Mouse (Mus musculus): ENCODE results near the gene Tubg2. TPM values are rescaled to one million over a fixed set of nuclear protein-coding genes. Genes with fewer than 3 reads are reported as not detected.
A peak's percentile ranks its signal among the peaks of the same experiment; 100 is the strongest.
"Not testable (repeated sequence)": the region's sequence is repeated elsewhere in the genome, so short reads cannot be mapped to it uniquely, and the experiment has no call there.

Tubg2 gene
- polyA plus RNA-seq, 1 experiment, result 1.4 TPM

GRCm38 (mm10) chr11:101119131-101119760 lies 36.5 kb upstream of the Tubg2 start:
- peak overlapping the region; percentile 57 for H3K27ac ChIP-seq (ENCODE audit: insufficient read depth, low read depth, low read length)
- peak overlapping the region; percentile 72 for H3K4me3 ChIP-seq (ENCODE audit: insufficient read depth, low read depth, low read length)
- DNase-seq, result no peak
- H3K36me3 ChIP-seq (ENCODE audit: control insufficient read depth, insufficient read depth, low read length), result no peaks in the 10 kb centered on the region
- TF ChIP-seq CTCF (conservative IDR thresholded peaks at IDR 0.05; ENCODE audit: insufficient read depth, insufficient read length, low read depth, low read length), result no peak
- TF ChIP-seq POLR2A (IDR thresholded peaks at IDR 0.05; ENCODE audit: low read depth, low read length), result no peak
- H3K27me3 ChIP-seq (replicated peaks; ENCODE audit: control insufficient read depth, insufficient read depth, low read length), result no peaks in the 10 kb centered on the region
- WGBS, result under 1% methylated on average over 39 of the region's 39 CpGs
- peaks cover 8% of the 10 kb centered on the region; the same call in 1 of the 2 replicates for H3K4me1 ChIP-seq (ENCODE audit: control insufficient read depth, insufficient read depth, low read length)

GRCm38 (mm10) chr11:101119761-101120544 lies 35.8 kb upstream of the Tubg2 start, which contains the start of the genes Retreg3 and Tubg1:
Gene Retreg3, minus strand, starts transcription at chr11:101119893.
Gene Tubg1, plus strand, starts transcription at chr11:101119938.
- H3K4me1 ChIP-seq (ENCODE audit: control insufficient read depth, insufficient read depth, low read length), result peaks cover 8% of the 10 kb centered on the region; the same call in 1 of the 2 replicates
- no peaks in the 10 kb centered on the region for H3K27me3 ChIP-seq (replicated peaks; ENCODE audit: control insufficient read depth, insufficient read depth, low read length)
- DNase-seq, result peak; percentile 99
- under 1% methylated on average over 61 of the region's 61 CpGs for WGBS
- TF ChIP-seq POLR2A (IDR thresholded peaks at IDR 0.05; ENCODE audit: low read depth, low read length) (peak; percentile 88), CTCF (conservative IDR thresholded peaks at IDR 0.05; ENCODE audit: insufficient read depth, insufficient read length, low read depth, low read length) (0 out of 2 replicates have a peak, but pooled peaks have one; percentile 11)
- H3K27ac ChIP-seq (ENCODE audit: insufficient read depth, low read depth, low read length), result peak within 1 kb of the TSS; percentile 65
- H3K4me3 ChIP-seq (ENCODE audit: insufficient read depth, low read depth, low read length), result peak within 1 kb of the TSS; percentile 75
- H3K36me3 ChIP-seq (ENCODE audit: control insufficient read depth, insufficient read depth, low read length), result no peaks in the 10 kb centered on the region

DNA sequence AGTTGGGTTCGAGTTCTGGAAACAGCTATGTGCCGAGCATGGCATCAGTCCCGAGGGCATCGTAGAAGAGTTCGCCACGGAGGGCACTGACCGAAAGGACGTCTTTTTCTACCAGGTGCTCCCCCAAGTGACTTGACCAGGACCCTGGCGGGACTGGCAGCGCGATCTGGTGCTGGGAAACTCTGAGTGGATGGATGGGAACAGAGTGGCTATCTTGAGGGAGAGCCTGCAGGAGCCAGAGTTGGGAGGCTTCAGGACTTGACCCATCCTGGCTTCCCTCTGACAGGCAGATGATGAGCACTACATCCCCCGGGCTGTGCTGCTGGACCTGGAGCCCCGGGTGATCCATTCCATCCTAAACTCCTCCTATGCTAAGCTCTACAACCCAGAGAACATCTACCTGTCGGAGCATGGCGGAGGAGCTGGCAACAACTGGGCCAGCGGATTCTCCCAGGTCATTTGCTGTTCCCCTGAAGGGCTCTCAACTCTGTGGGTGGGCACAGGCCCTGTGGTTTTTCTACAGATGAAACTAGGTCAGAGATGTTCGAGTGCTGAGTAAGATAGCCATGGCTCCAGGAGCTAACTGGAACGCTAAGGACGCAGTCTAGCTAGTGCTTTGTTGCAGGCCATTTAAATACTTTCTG lies 35.0 kb upstream of the Tubg2 start:
- peak overlapping the region; percentile 75 for H3K4me3 ChIP-seq (ENCODE audit: insufficient read depth, low read depth, low read length)
- no peak for DNase-seq
- no peaks in the 10 kb centered on the region for H3K36me3 ChIP-seq (ENCODE audit: control insufficient read depth, insufficient read depth, low read length)
- WGBS, result 21% methylated on average over 19 of the region's 19 CpGs
- H3K27ac ChIP-seq (ENCODE audit: insufficient read depth, low read depth, low read length), result peak overlapping the region; percentile 65
- peaks cover 8% of the 10 kb centered on the region; the same call in 1 of the 2 replicates for H3K4me1 ChIP-seq (ENCODE audit: control insufficient read depth, insufficient read depth, low read length)
- TF ChIP-seq CTCF (conservative IDR thresholded peaks at IDR 0.05; ENCODE audit: insufficient read depth, insufficient read length, low read depth, low read length), result no peak
- H3K27me3 ChIP-seq (replicated peaks; ENCODE audit: control insufficient read depth, insufficient read depth, low read length), result no peaks in the 10 kb centered on the region

DNA sequence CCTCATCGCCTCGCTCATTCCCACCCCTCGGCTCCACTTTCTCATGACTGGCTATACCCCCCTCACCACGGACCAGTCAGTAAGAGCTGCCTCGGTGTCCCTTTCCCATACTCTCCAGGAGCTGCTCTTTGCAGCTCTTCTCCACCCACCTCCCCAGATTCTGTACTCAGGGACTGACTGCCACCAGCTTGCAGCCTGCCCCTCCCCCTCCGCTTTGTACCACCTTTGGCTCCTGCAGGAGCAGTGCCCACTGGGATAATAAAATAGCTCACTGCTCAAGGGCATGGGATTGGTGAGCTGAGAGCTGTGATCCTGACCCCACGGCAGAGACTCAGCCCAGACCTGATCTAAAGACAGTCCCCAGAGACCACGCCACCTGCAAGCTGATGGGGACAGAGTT lies 31.2 kb upstream of the Tubg2 start:
- WGBS, result 95% methylated on average over 8 of the region's 8 CpGs
- not testable (repeated sequence) for H3K4me3 ChIP-seq (ENCODE audit: insufficient read depth, low read depth, low read length); H3K27me3 ChIP-seq (replicated peaks; ENCODE audit: control insufficient read depth, insufficient read depth, low read length); H3K4me1 ChIP-seq (ENCODE audit: control insufficient read depth, insufficient read depth, low read length); H3K36me3 ChIP-seq (ENCODE audit: control insufficient read depth, insufficient read depth, low read length); H3K27ac ChIP-seq (ENCODE audit: insufficient read depth, low read depth, low read length); DNase-seq

DNA sequence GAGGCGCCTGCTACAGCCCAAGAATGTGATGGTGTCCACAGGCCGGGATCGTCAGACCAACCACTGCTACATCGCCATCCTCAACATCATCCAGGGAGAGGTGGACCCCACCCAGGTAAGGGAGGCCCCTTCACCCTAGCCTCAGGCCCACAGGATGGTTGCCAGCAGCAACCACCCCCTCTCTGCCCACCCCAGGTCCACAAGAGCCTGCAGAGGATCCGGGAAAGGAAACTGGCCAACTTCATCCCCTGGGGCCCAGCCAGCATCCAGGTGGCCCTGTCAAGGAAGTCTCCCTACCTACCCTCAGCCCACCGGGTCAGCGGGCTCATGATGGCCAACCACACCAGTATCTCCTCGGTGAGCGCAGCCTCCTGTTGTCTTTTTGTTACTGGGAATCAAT lies 30.7 kb upstream of the Tubg2 start:
- H3K4me3 ChIP-seq (ENCODE audit: insufficient read depth, low read depth, low read length); H3K27me3 ChIP-seq (replicated peaks; ENCODE audit: control insufficient read depth, insufficient read depth, low read length); H3K36me3 ChIP-seq (ENCODE audit: control insufficient read depth, insufficient read depth, low read length); H3K4me1 ChIP-seq (ENCODE audit: control insufficient read depth, insufficient read depth, low read length); H3K27ac ChIP-seq (ENCODE audit: insufficient read depth, low read depth, low read length); DNase-seq: not testable (repeated sequence)
- 93% methylated on average over 9 of the region's 9 CpGs for WGBS

DNA sequence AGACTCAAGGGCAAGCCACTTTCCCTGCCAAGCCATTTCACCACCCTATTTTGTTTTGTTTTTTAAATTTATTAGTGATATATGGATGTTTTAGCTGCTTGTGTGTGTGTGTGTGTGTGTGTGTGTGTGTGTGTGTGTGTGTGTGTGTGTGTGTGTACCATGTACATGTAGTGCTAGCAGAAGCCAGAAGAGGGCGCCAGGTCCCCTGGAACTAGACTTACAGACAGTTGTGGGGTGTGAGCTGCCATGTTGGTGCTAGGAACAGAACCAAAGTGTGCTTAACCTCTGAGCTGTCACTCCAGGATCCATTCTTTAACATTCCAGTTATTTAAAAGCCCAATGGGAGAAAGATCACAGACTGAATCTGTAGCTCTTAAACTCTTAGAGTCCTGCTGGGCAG lies 28.6 kb upstream of the Tubg2 start:
- Histone ChIP-seq H3K36me3 (ENCODE audit: control insufficient read depth, insufficient read depth, low read length) (no peaks in the 10 kb centered on the region), H3K27me3 (replicated peaks; ENCODE audit: control insufficient read depth, insufficient read depth, low read length) (no peaks in the 10 kb centered on the region), H3K27ac (ENCODE audit: insufficient read depth, low read depth, low read length) (no peak overlapping the region), H3K4me1 (ENCODE audit: control insufficient read depth, insufficient read depth, low read length) (no peaks in the 10 kb centered on the region), H3K4me3 (ENCODE audit: insufficient read depth, low read depth, low read length) (no peak overlapping the region)
- no peak for DNase-seq
- TF ChIP-seq CTCF (conservative IDR thresholded peaks at IDR 0.05; ENCODE audit: insufficient read depth, insufficient read length, low read depth, low read length) (peak; percentile 23; the same call in 1 of the 2 replicates), POLR2A (IDR thresholded peaks at IDR 0.05; ENCODE audit: low read depth, low read length) (no peak)
- WGBS, result 100% methylated on average over 1 of the region's 1 CpGs

DNA sequence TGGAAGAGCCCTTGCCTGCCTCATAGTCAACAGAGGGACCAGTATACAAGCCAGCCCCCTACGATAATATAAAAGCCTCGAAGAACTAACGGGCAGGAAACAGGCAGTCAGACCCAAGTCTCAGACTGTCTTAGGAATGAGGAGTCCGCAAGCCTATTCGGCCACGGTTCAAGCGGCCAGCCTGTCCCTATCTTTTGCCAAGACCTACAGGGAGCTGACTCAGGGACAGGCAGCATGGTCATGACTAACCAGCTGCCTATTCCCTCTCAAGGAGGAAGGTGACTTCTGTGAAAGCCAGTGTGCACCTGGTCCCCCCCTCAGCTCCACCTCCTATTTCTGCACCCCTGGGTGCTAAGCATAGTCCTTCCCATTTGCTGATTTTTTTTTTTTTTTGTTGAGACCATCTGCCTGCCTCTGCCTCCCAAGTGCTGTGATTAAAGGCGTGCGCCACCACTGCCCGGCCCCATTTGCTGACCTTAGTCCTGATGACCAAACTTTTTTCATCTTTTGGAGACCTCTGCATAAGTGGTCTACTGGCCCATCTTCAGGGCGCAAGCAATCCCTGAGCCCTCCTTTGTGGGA lies 26.6 kb upstream of the Tubg2 start:
- Histone ChIP-seq H3K4me1 (ENCODE audit: control insufficient read depth, insufficient read depth, low read length) (no peaks in the 10 kb centered on the region), H3K27me3 (replicated peaks; ENCODE audit: control insufficient read depth, insufficient read depth, low read length) (no peaks in the 10 kb centered on the region), H3K36me3 (ENCODE audit: control insufficient read depth, insufficient read depth, low read length) (no peaks in the 10 kb centered on the region), H3K27ac (ENCODE audit: insufficient read depth, low read depth, low read length) (no peak overlapping the region), H3K4me3 (ENCODE audit: insufficient read depth, low read depth, low read length) (no peak overlapping the region)
- TF ChIP-seq CTCF (conservative IDR thresholded peaks at IDR 0.05; ENCODE audit: insufficient read depth, insufficient read length, low read depth, low read length), result no peak
- TF ChIP-seq POLR2A (IDR thresholded peaks at IDR 0.05; ENCODE audit: low read depth, low read length), result no peak
- no peak for DNase-seq
- 79% methylated on average over 11 of the region's 11 CpGs for WGBS
